Comparison of ENCODE assay signal across 24 mouse cellular contexts in genomic region chr7:49637281-49637680, GRCm38 (mm10). TPM values are rescaled to one million over a fixed set of nuclear protein-coding genes. Genes with fewer than 3 reads are reported as not detected.
DNase-seq lines count a peak whose midpoint lies in the region; ATAC-seq lines count a peak whose summit lies in the region.
"Had no signal": no experiment of that assay in that cellular context is flagged by ENCODE, and none has a peak within 500 bp of the region (broad histone marks: within the 10 kb centered on the region; RNA-seq: fewer than 3 reads in every experiment).

No protein-coding gene starts in this region.

- intact Hi-C loops in gastrocnemius, postnatal 36 days (cut with DNase I): no loop called here

- H3K4me2 ChIP-seq in hindbrain, embryonic 11.5 days (replicated peaks; ENCODE audit: low read depth, low read length): no peak overlapping the region
- H3K4me2 ChIP-seq in hindbrain, embryonic 13.5 days: no peak overlapping the region
- H3K4me2 ChIP-seq in midbrain, embryonic 12.5 days (replicated peaks): peak overlapping the region; percentile 56
- no peak overlapping the region for H3K4me2 ChIP-seq in midbrain, embryonic 15.5 days
- H3K4me2 ChIP-seq in midbrain, embryonic 13.5 days (replicated peaks): peak overlapping the region; percentile 59
- H3K4me2 ChIP-seq: embryonic facial prominence, embryonic 13.5 days; heart, embryonic 13.5 days; hindbrain, embryonic 15.5 days had no signal

- peak; percentile 53 for DNase-seq in hindbrain, embryonic 11.5 days (ENCODE audit: low spot score)
- peak; percentile 23 for DNase-seq in embryonic facial prominence, embryonic 10.5 days (ENCODE audit: low spot score)
- DNase-seq in adrenal gland, postnatal 4 days (ENCODE audit: low spot score in 2 of 2): no peak
- no peak for DNase-seq in gastrocnemius, postnatal 36 days
- DNase-seq: adrenal gland, adult 2 months; adrenal gland, postnatal 25 days; cerebellum, adult 2 months; cerebellum, postnatal 14 days; gastrocnemius, adult 2 months; gastrocnemius, postnatal 25 days; heart, adult 11 months; heart, postnatal 4 days had no signal

- no peak overlapping the region for H3K9ac ChIP-seq in hindbrain, embryonic 11.5 days (ENCODE audit: low read depth, low read length)
- H3K9ac ChIP-seq in hindbrain, embryonic 13.5 days: no peak overlapping the region
- no peak overlapping the region for H3K9ac ChIP-seq in midbrain, embryonic 12.5 days (replicated peaks)
- no peak overlapping the region for H3K9ac ChIP-seq in midbrain, embryonic 15.5 days
- H3K9ac ChIP-seq in midbrain, embryonic 13.5 days (replicated peaks): no peak overlapping the region
- H3K9ac ChIP-seq: embryonic facial prominence, embryonic 13.5 days; forebrain, embryonic 13.5 days; heart, embryonic 13.5 days; hindbrain, embryonic 15.5 days had no signal

- WGBS in hindbrain, embryonic 11.5 days: under 1% methylated on average over 9 of the region's 9 CpGs
- 1% methylated on average over 9 of the region's 9 CpGs for WGBS in hindbrain, embryonic 13.5 days
- 1% methylated on average over 9 of the region's 9 CpGs for WGBS in midbrain, embryonic 12.5 days
- WGBS in midbrain, embryonic 15.5 days: under 1% methylated on average over 9 of the region's 9 CpGs
- under 1% methylated on average over 9 of the region's 9 CpGs for WGBS in embryonic facial prominence, embryonic 10.5 days
- under 1% methylated on average over 9 of the region's 9 CpGs for WGBS in midbrain, embryonic 13.5 days

- ATAC-seq in hindbrain, embryonic 11.5 days (ENCODE audit: low FRiP score): no peak
- no peak for ATAC-seq in hindbrain, embryonic 13.5 days (ENCODE audit: low FRiP score)
- ATAC-seq in midbrain, embryonic 12.5 days (ENCODE audit: low FRiP score, low read depth): no peak
- no peak for ATAC-seq in midbrain, embryonic 15.5 days (replicated peaks)
- ATAC-seq in midbrain, embryonic 13.5 days: no peak
- ATAC-seq: inflammation-experienced regulatory T-cells, adult 6 months had no signal

- no peaks in the 10 kb centered on the region for H3K9me3 ChIP-seq in hindbrain, embryonic 11.5 days (ENCODE audit: control insufficient read depth, low read length)
- no peaks in the 10 kb centered on the region for H3K9me3 ChIP-seq in hindbrain, embryonic 13.5 days
- no peaks in the 10 kb centered on the region for H3K9me3 ChIP-seq in midbrain, embryonic 12.5 days
- no peaks in the 10 kb centered on the region for H3K9me3 ChIP-seq in midbrain, embryonic 15.5 days
- H3K9me3 ChIP-seq in embryonic facial prominence, embryonic 10.5 days: no peaks in the 10 kb centered on the region
- H3K9me3 ChIP-seq in midbrain, embryonic 13.5 days: no peaks in the 10 kb centered on the region
- H3K9me3 ChIP-seq: embryonic facial prominence, embryonic 13.5 days; forebrain, embryonic 13.5 days; heart, embryonic 13.5 days; hindbrain, embryonic 15.5 days had no signal

- no peak overlapping the region for H3K4me3 ChIP-seq in hindbrain, embryonic 11.5 days (ENCODE audit: low read depth, low read length)
- no peak overlapping the region for H3K4me3 ChIP-seq in hindbrain, embryonic 13.5 days
- H3K4me3 ChIP-seq in midbrain, embryonic 12.5 days: peak overlapping the region; percentile 9; the same call in 1 of the 2 replicates
- H3K4me3 ChIP-seq in midbrain, embryonic 15.5 days: no peak overlapping the region
- no peak overlapping the region for H3K4me3 ChIP-seq in embryonic facial prominence, embryonic 10.5 days
- no peak overlapping the region for H3K4me3 ChIP-seq in midbrain, embryonic 13.5 days (replicated peaks)
- H3K4me3 ChIP-seq: gastrocnemius, adult 2 months; heart, embryonic 13.5 days; hindbrain, embryonic 15.5 days had no signal

- no peak overlapping the region for H3K27ac ChIP-seq in hindbrain, embryonic 11.5 days (ENCODE audit: low read depth, low read length)
- no peak overlapping the region for H3K27ac ChIP-seq in hindbrain, embryonic 13.5 days
- peak overlapping the region; percentile 46; the same call in 1 of the 2 replicates for H3K27ac ChIP-seq in midbrain, embryonic 12.5 days (replicated peaks)
- no peak overlapping the region for H3K27ac ChIP-seq in midbrain, embryonic 15.5 days
- H3K27ac ChIP-seq in embryonic facial prominence, embryonic 10.5 days (replicated peaks): no peak overlapping the region
- H3K27ac ChIP-seq in midbrain, embryonic 13.5 days: no peak overlapping the region; the same call in 1 of the 2 replicates
- H3K27ac ChIP-seq: embryonic facial prominence, embryonic 13.5 days; forebrain, embryonic 13.5 days; gastrocnemius, adult 2 months; heart, embryonic 13.5 days; hindbrain, embryonic 15.5 days had no signal

- peaks cover 92% of the 10 kb centered on the region for H3K27me3 ChIP-seq in hindbrain, embryonic 11.5 days (ENCODE audit: control insufficient read depth, insufficient read depth, low read length)
- H3K27me3 ChIP-seq in hindbrain, embryonic 13.5 days: peaks cover 99% of the 10 kb centered on the region
- H3K27me3 ChIP-seq in midbrain, embryonic 12.5 days: peaks cover 76% of the 10 kb centered on the region
- H3K27me3 ChIP-seq in midbrain, embryonic 15.5 days (replicated peaks): peaks cover 52% of the 10 kb centered on the region
- H3K27me3 ChIP-seq in embryonic facial prominence, embryonic 10.5 days (replicated peaks; ENCODE audit: low read depth, poor library complexity, severe bottlenecking): peaks cover 100% of the 10 kb centered on the region
- H3K27me3 ChIP-seq in midbrain, embryonic 13.5 days: peaks cover 88% of the 10 kb centered on the region

- H3K4me1 ChIP-seq in hindbrain, embryonic 11.5 days (replicated peaks; ENCODE audit: control insufficient read depth, insufficient read depth, low read length): no peaks in the 10 kb centered on the region; the same call in 1 of the 2 replicates
- H3K4me1 ChIP-seq in hindbrain, embryonic 13.5 days (replicated peaks): peaks cover 24% of the 10 kb centered on the region
- peaks cover 82% of the 10 kb centered on the region for H3K4me1 ChIP-seq in midbrain, embryonic 12.5 days
- H3K4me1 ChIP-seq in midbrain, embryonic 15.5 days: peaks cover 31% of the 10 kb centered on the region
- H3K4me1 ChIP-seq in embryonic facial prominence, embryonic 10.5 days: peaks cover 49% of the 10 kb centered on the region
- peaks cover 83% of the 10 kb centered on the region for H3K4me1 ChIP-seq in midbrain, embryonic 13.5 days (replicated peaks)

- no peaks in the 10 kb centered on the region for H3K36me3 ChIP-seq in hindbrain, embryonic 11.5 days (ENCODE audit: control insufficient read depth, insufficient read depth, low read length)
- no peaks in the 10 kb centered on the region for H3K36me3 ChIP-seq in hindbrain, embryonic 13.5 days
- peaks cover 3% of the 10 kb centered on the region; the same call in 1 of the 2 replicates for H3K36me3 ChIP-seq in midbrain, embryonic 12.5 days
- H3K36me3 ChIP-seq in midbrain, embryonic 15.5 days (replicated peaks): no peaks in the 10 kb centered on the region
- no peaks in the 10 kb centered on the region for H3K36me3 ChIP-seq in embryonic facial prominence, embryonic 10.5 days (replicated peaks)
- no peaks in the 10 kb centered on the region for H3K36me3 ChIP-seq in midbrain, embryonic 13.5 days
- H3K36me3 ChIP-seq: embryonic facial prominence, embryonic 13.5 days; heart, embryonic 13.5 days; hindbrain, embryonic 15.5 days had no signal

RNA-seq across cellular contexts. Expression of gene Dbx1, which starts 0.6 kb away (rescaled TPM):
- 35.7 and 39.4 TPM in 2 replicates for polyA plus RNA-seq in hindbrain, embryonic 11.5 days (2014; fragmentation: Nextera tagmentation; extraction: Ambion mirVana)
- polyA plus RNA-seq in hindbrain, embryonic 13.5 days (2015; fragmentation: Nextera tagmentation; extraction: Ambion mirVana): 14.3 and 28.7 TPM in 2 replicates
- polyA plus RNA-seq in midbrain, embryonic 12.5 days (2016; fragmentation: Nextera tagmentation; extraction: Ambion mirVana): 176 and 184 TPM in 2 replicates
- 23.2 and 31.7 TPM in 2 replicates for polyA plus RNA-seq in midbrain, embryonic 15.5 days (2015; fragmentation: Nextera tagmentation; extraction: Ambion mirVana)
- polyA plus RNA-seq in embryonic facial prominence, embryonic 10.5 days (2016; fragmentation: Nextera tagmentation; extraction: Ambion mirVana): 5.1 and 22.0 TPM in 2 replicates
- 78.5 and 84.6 TPM in 2 replicates for polyA plus RNA-seq in midbrain, embryonic 13.5 days (2015; fragmentation: Nextera tagmentation; extraction: Ambion mirVana)
- not detected for total RNA-seq in adrenal gland, postnatal 4 days (2021)
- not detected for total RNA-seq in gastrocnemius, postnatal 36 days (2021)
- total RNA-seq: adrenal gland, adult 2 months; adrenal gland, postnatal 25 days; common myeloid progenitor, adult 5-6 weeks; ES-E14; gastrocnemius, adult 2 months; gastrocnemius, postnatal 25 days; heart, postnatal 4 days had no signal
- polyA plus RNA-seq: adrenal gland, adult 2 months; cerebellum, adult 2 months; heart, embryonic 13.5 days; heart, postnatal 0 days; inflammation-experienced regulatory T-cells, adult 6 months had no signal

Comparison
In these comparisons a context has a peak if more than half of its experiments do, and no peak if none do; other contexts are left out.
1. H3K4me2 ChIP-seq: peak in midbrain, embryonic 12.5 days (single experiment) and midbrain, embryonic 13.5 days (single experiment); none in hindbrain, embryonic 11.5 days (single experiment), hindbrain, embryonic 13.5 days (single experiment) and midbrain, embryonic 15.5 days (single experiment).
2. DNase-seq: peak in hindbrain, embryonic 11.5 days (single experiment) and embryonic facial prominence, embryonic 10.5 days (single experiment); none in adrenal gland, postnatal 4 days (0 of 2) and gastrocnemius, postnatal 36 days (0 of 2).